Mouse (Mus musculus): ENCODE data around the gene Oard1. TPM values are rescaled to one million over a fixed set of nuclear protein-coding genes. Genes with fewer than 3 reads are reported as not detected.

Gene Oard1
- polyA plus RNA-seq, 1 experiment = 76.1 TPM

DNA sequence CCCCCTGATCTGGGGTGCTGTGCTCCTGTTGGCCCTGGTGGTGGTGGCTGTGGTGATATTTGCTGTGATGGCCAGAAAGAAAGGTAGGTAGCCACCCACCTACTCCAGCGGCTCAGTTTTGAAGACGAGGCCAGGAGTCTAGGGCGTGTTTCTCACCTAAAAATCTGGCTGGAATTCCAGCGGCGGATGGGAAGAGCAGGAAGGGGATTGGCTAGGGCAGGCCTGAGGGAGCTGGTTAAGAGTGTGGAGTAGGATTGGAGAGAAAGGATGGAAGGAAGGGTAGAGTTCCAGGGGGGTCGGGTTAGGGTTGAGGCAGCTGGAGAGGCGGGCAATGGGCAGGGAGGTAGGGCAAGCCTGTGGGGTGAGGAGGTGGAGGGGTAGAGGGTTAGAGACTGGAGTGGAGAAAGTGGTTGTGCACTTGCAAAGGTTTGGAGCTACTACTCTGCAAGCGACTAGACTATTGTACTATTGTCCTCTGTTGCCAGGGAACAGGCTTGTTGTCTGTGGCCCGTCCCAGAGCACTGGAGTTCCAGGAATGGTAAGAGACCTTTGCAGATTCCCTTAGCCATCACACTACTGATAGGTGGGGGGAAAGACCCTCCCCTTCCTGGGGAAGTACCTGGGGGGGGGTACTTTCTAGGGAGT is 44.2 kb upstream of the Oard1 start:
- no peaks in the 10 kb centered on the region for H3K27me3 ChIP-seq (ENCODE audit: control insufficient read depth, insufficient read depth, low read length, poor library complexity, severe bottlenecking)
- no peak overlapping the region for H3K4me3 ChIP-seq (ENCODE audit: low read depth, low read length)
- H3K9me3 ChIP-seq (replicated peaks; ENCODE audit: control insufficient read depth, insufficient read depth, low read length, poor library complexity, severe bottlenecking) = no peaks in the 10 kb centered on the region
- no peak overlapping the region for H3K9ac ChIP-seq (ENCODE audit: low read depth, poor library complexity, severe bottlenecking)
- no peaks in the 10 kb centered on the region for H3K4me1 ChIP-seq (ENCODE audit: control insufficient read depth, insufficient read depth, low read length)
- no peak overlapping the region for H3K27ac ChIP-seq (ENCODE audit: insufficient read depth, low read length)
- H3K36me3 ChIP-seq (ENCODE audit: control insufficient read depth, insufficient read depth, low read length, poor library complexity, severe bottlenecking) = no peaks in the 10 kb centered on the region
- TF ChIP-seq CTCF (IDR thresholded peaks at IDR 0.05; ENCODE audit: low read depth, low read length) (no peak), EP300 (IDR thresholded peaks at IDR 0.05; ENCODE audit: insufficient read depth, low read depth, low read length) (no peak), POLR2A (IDR thresholded peaks at IDR 0.05; ENCODE audit: insufficient read depth, low read length) (no peak)

DNA sequence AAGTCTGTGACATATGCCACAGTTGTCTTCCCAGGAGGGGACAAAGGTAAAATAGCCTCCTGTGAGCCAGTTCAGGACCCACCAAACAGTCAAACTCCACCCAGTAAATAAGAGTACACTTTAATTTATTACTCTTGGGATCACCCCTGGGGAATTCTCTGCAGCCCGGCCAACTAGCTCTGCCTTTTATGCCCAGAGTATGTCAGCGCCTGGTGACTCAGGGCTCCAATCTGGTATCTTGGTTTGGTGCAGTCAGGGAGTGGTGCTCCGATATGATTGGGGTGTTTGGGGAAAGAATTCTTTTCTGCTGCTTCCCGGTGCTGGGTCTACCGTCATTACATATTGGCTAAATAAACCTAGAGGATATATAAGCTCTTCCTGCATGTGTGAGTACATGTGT is 43.0 kb upstream of the Oard1 start:
- no peak overlapping the region for H3K9ac ChIP-seq (ENCODE audit: low read depth, poor library complexity, severe bottlenecking)
- no peaks in the 10 kb centered on the region for H3K36me3 ChIP-seq (ENCODE audit: control insufficient read depth, insufficient read depth, low read length, poor library complexity, severe bottlenecking)
- no peaks in the 10 kb centered on the region for H3K9me3 ChIP-seq (replicated peaks; ENCODE audit: control insufficient read depth, insufficient read depth, low read length, poor library complexity, severe bottlenecking)
- no peaks in the 10 kb centered on the region for H3K4me1 ChIP-seq (ENCODE audit: control insufficient read depth, insufficient read depth, low read length)
- no peak overlapping the region for H3K27ac ChIP-seq (ENCODE audit: insufficient read depth, low read length)
- H3K27me3 ChIP-seq (ENCODE audit: control insufficient read depth, insufficient read depth, low read length, poor library complexity, severe bottlenecking) = no peaks in the 10 kb centered on the region
- TF ChIP-seq POLR2A (IDR thresholded peaks at IDR 0.05; ENCODE audit: insufficient read depth, low read length) = no peak
- TF ChIP-seq CTCF (IDR thresholded peaks at IDR 0.05; ENCODE audit: low read depth, low read length) = no peak
- no peak for TF ChIP-seq EP300 (IDR thresholded peaks at IDR 0.05; ENCODE audit: insufficient read depth, low read depth, low read length)
- H3K4me3 ChIP-seq (ENCODE audit: low read depth, low read length) = no peak overlapping the region

DNA sequence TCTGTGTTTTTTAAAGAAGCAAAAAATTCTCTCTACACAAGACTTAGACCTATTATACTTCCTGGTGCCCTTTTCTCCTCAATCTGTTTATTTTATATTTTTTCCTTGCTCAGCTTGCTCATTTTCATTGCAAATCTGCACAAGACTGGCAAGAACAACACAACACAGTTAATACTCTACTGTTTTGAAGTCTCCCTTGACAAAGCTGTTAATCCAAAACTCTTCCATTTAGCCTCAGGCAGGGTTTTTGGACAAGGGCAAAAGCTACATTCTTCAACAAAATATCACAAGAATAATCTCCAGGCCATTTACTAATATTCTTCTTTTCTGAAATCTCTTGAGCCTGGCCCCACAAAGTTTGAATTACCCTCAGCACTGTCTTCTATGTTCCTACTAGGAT is 38.2 kb upstream of the Oard1 start:
- H3K27me3 ChIP-seq (ENCODE audit: control insufficient read depth, insufficient read depth, low read length, poor library complexity, severe bottlenecking) = no peaks in the 10 kb centered on the region
- no peak overlapping the region for H3K4me3 ChIP-seq (ENCODE audit: low read depth, low read length)
- no peaks in the 10 kb centered on the region for H3K4me1 ChIP-seq (ENCODE audit: control insufficient read depth, insufficient read depth, low read length)
- TF ChIP-seq EP300 (IDR thresholded peaks at IDR 0.05; ENCODE audit: insufficient read depth, low read depth, low read length) (no peak), CTCF (IDR thresholded peaks at IDR 0.05; ENCODE audit: low read depth, low read length) (no peak), POLR2A (IDR thresholded peaks at IDR 0.05; ENCODE audit: insufficient read depth, low read length) (no peak)
- no peak overlapping the region for H3K27ac ChIP-seq (ENCODE audit: insufficient read depth, low read length)
- no peaks in the 10 kb centered on the region for H3K36me3 ChIP-seq (ENCODE audit: control insufficient read depth, insufficient read depth, low read length, poor library complexity, severe bottlenecking)
- H3K9ac ChIP-seq (ENCODE audit: low read depth, poor library complexity, severe bottlenecking) = no peak overlapping the region
- H3K9me3 ChIP-seq (replicated peaks; ENCODE audit: control insufficient read depth, insufficient read depth, low read length, poor library complexity, severe bottlenecking) = peaks cover 6% of the 10 kb centered on the region; the same call in 1 of the 2 replicates

DNA sequence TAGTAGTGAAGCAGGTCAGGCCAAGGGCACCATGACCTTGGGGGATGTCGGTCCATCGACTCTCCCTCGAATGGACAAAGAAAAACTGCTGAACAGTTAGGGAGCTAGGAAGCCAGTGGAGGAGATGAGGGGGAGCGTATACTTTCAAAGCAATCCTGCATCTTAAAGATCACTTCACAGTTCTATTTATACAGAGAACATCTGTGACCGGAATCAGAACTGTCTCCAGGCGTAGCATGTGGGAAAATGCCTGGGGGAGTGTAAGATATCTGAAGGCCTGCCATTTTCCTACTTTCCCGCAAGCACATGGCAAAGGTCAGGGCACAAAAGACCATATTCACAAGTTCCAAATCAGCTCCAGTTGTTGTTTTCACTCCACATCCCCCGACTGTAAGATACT is 36.8 kb upstream of the Oard1 start:
- no peak for TF ChIP-seq POLR2A (IDR thresholded peaks at IDR 0.05; ENCODE audit: insufficient read depth, low read length)
- TF ChIP-seq CTCF (IDR thresholded peaks at IDR 0.05; ENCODE audit: low read depth, low read length) = no peak
- TF ChIP-seq EP300 (IDR thresholded peaks at IDR 0.05; ENCODE audit: insufficient read depth, low read depth, low read length) = no peak
- H3K4me1 ChIP-seq (ENCODE audit: control insufficient read depth, insufficient read depth, low read length) = no peaks in the 10 kb centered on the region

DNA sequence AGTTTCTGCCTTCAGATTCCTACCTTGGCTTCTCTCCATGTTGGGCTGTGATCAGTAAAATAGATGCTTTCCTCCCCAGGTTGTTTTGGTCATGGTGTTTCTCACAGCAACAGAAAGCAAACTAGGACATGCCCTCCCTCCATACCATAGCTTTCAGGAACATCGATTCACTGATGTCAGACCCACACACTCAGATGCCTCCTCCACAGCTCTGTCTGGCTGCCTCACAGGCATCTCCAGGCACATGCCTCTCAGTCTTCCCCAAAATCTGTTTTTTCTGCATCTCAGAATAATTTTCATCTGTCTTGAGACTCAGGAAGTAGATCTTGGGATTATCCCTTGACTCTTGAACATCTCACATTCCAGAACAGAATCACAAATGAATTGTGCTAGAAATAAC is 33.7 kb upstream of the Oard1 start:
- Histone ChIP-seq H3K9ac (ENCODE audit: low read depth, poor library complexity, severe bottlenecking) (no peak overlapping the region), H3K4me3 (ENCODE audit: low read depth, low read length) (no peak overlapping the region), H3K27ac (ENCODE audit: insufficient read depth, low read length) (no peak overlapping the region), H3K4me1 (ENCODE audit: control insufficient read depth, insufficient read depth, low read length) (no peaks in the 10 kb centered on the region), H3K27me3 (ENCODE audit: control insufficient read depth, insufficient read depth, low read length, poor library complexity, severe bottlenecking) (no peaks in the 10 kb centered on the region), H3K36me3 (ENCODE audit: control insufficient read depth, insufficient read depth, low read length, poor library complexity, severe bottlenecking) (no peaks in the 10 kb centered on the region), H3K9me3 (replicated peaks; ENCODE audit: control insufficient read depth, insufficient read depth, low read length, poor library complexity, severe bottlenecking) (peaks cover 6% of the 10 kb centered on the region; the same call in 1 of the 2 replicates)
- TF ChIP-seq POLR2A (IDR thresholded peaks at IDR 0.05; ENCODE audit: insufficient read depth, low read length) (no peak), EP300 (IDR thresholded peaks at IDR 0.05; ENCODE audit: insufficient read depth, low read depth, low read length) (no peak), CTCF (IDR thresholded peaks at IDR 0.05; ENCODE audit: low read depth, low read length) (no peak)

More for the DNA sequence above, 36.8 kb upstream of the Oard1 start:
- Histone ChIP-seq H3K9ac (ENCODE audit: low read depth, poor library complexity, severe bottlenecking) (no peak overlapping the region), H3K9me3 (replicated peaks; ENCODE audit: control insufficient read depth, insufficient read depth, low read length, poor library complexity, severe bottlenecking) (peaks cover 6% of the 10 kb centered on the region; the same call in 1 of the 2 replicates), H3K27ac (ENCODE audit: insufficient read depth, low read length) (no peak overlapping the region), H3K4me3 (ENCODE audit: low read depth, low read length) (no peak overlapping the region), H3K36me3 (ENCODE audit: control insufficient read depth, insufficient read depth, low read length, poor library complexity, severe bottlenecking) (no peaks in the 10 kb centered on the region), H3K27me3 (ENCODE audit: control insufficient read depth, insufficient read depth, low read length, poor library complexity, severe bottlenecking) (no peaks in the 10 kb centered on the region)

DNA sequence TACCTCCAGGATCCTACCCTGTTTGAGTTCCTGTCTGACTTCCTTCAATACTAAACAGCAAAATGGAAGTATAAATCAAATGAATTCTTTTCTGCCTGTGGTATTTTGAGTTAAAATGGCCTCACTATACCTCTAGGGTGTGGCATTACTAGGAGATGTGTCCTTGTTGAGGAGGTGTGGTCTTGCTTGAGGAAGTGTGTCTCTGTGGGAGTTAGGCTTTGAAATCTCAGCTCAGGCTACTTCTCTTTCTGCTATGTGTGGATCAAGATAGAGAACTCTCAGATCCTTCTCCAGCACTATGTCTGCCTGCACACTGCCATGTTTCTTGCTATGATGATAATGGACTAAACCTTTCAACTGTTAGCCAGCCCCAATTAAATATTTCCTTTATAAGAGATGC is 30.8 kb upstream of the Oard1 start:
- no peaks in the 10 kb centered on the region for H3K36me3 ChIP-seq (ENCODE audit: control insufficient read depth, insufficient read depth, low read length, poor library complexity, severe bottlenecking)
- no peaks in the 10 kb centered on the region for H3K4me1 ChIP-seq (ENCODE audit: control insufficient read depth, insufficient read depth, low read length)
- no peaks in the 10 kb centered on the region for H3K27me3 ChIP-seq (ENCODE audit: control insufficient read depth, insufficient read depth, low read length, poor library complexity, severe bottlenecking)
- H3K27ac ChIP-seq (ENCODE audit: insufficient read depth, low read length) = no peak overlapping the region
- no peak for TF ChIP-seq EP300 (IDR thresholded peaks at IDR 0.05; ENCODE audit: insufficient read depth, low read depth, low read length)
- no peak for TF ChIP-seq POLR2A (IDR thresholded peaks at IDR 0.05; ENCODE audit: insufficient read depth, low read length)
- no peak for TF ChIP-seq CTCF (IDR thresholded peaks at IDR 0.05; ENCODE audit: low read depth, low read length)
- H3K9ac ChIP-seq (ENCODE audit: low read depth, poor library complexity, severe bottlenecking) = no peak overlapping the region
- no peak overlapping the region for H3K4me3 ChIP-seq (ENCODE audit: low read depth, low read length)
- H3K9me3 ChIP-seq (replicated peaks; ENCODE audit: control insufficient read depth, insufficient read depth, low read length, poor library complexity, severe bottlenecking) = no peaks in the 10 kb centered on the region
